Mouse (Mus musculus) CH12.LX (cell line): ENCODE results near the gene Mrpl33.

Experiments used
- CHD2 ChIP-seq: IDR thresholded peaks from 2 replicates; pipeline ENCODE4 v1.6.1; 2011; ENCODE audit warnings: low read length, improper control_type of control experiment
- CTCF ChIP-seq, 2 experiments: IDR thresholded peaks in 1 of 2; conservative IDR thresholded peaks in 1 of 2; 2 replicates each; pipeline ENCODE4 v1.5.1; 2011 to 2012; ENCODE audit warnings: low read depth in 2 of 2, low read length in 2 of 2, improper control_type of control experiment in 1 of 2, inconsistent platforms in 1 of 2, mild to moderate bottlenecking in 1 of 2, moderate library complexity in 1 of 2
- ELF1 ChIP-seq: IDR thresholded peaks from 2 replicates; pipeline ENCODE4 v1.6.1; 2014; ENCODE audit warnings: low read depth, mild to moderate bottlenecking, inconsistent platforms, low read length, improper control_type of control experiment
- KAT2A ChIP-seq: IDR thresholded peaks from 2 replicates; pipeline ENCODE4 v1.6.1; 2012; ENCODE audit warnings: low read length, improper control_type of control experiment, inconsistent platforms; ENCODE audit not compliant: insufficient replicate concordance
- MAFK ChIP-seq: IDR thresholded peaks from 2 replicates; pipeline ENCODE4 v1.6.1; 2011; ENCODE audit warnings: low read length, improper control_type of control experiment; ENCODE audit not compliant: insufficient replicate concordance
- TCF12 ChIP-seq: IDR thresholded peaks from 2 replicates; pipeline ENCODE4 v1.6.1; 2014; ENCODE audit warnings: low read depth, mild to moderate bottlenecking, inconsistent platforms, low read length, improper control_type of control experiment
- USF1 ChIP-seq: IDR thresholded peaks from 2 replicates; pipeline ENCODE4 v1.6.1; 2014; ENCODE audit warnings: low read depth, mild to moderate bottlenecking, inconsistent platforms, low read length, improper control_type of control experiment

DNA sequence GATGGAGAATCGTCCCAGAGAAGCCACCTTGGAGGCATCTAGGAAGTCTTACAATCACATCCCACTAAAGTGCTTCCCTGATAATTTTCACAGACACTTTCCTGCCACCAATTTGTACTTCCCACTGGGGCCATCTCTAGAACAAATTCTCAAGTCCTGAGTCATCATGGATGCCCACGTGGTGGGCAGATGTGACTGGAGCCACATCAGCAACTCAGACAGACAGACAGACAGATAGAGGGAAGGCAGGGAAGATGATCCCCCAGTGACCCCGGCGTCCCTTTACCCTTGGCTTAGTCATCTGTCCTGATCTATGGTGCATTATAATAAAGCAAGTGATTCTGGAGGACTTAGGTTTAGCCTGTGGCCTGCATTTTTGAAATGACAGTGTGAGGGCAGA is 47.5 kb downstream of the Mrpl33 start:
- TF ChIP-seq CHD2 (no peak), TCF12 (no peak), USF1 (no peak), CTCF (conservative IDR thresholded peaks at IDR 0.05 in 1 of 2, IDR thresholded peaks at IDR 0.05 in 1 of 2; ENCODE audit: low read depth in 2 of 2, low read length in 2 of 2) (no peak), ELF1 (no peak), MAFK (no peak), KAT2A (no peak)
